Mouse (Mus musculus) cerebellum, postnatal 10 days (tissue): ENCODE results near the gene Nfatc3.
A peak's percentile ranks its signal among the peaks of the same experiment; 100 is the strongest.

Experiments used
- DNase-seq, 2 experiments: peaks; one replicate each; pipeline ENCODE4 v3.0.0; 2021; ENCODE audit warnings: mixed read lengths in 2 of 2

Gene Nfatc3

GRCm38 (mm10) chr8:106127882-106128410 is 69.3 kb downstream of the Nfatc3 start:
- DNase-seq = no peak

GRCm38 (mm10) chr8:106129232-106129930 is 70.7 kb downstream of the Nfatc3 start:
- DNase-seq = no peak

- no peak for DNase-seq
These were observed 71.4 kb downstream of the Nfatc3 start for GRCm38 (mm10) chr8:106129997-106130396.

- DNase-seq = no peak
These were observed 71.9 kb downstream of the Nfatc3 start for GRCm38 (mm10) chr8:106130505-106130904.

GRCm38 (mm10) chr8:106131021-106131420 is 72.4 kb downstream of the Nfatc3 start:
- no peak for DNase-seq

- DNase-seq = no peak
These were observed 73.0 kb downstream of the Nfatc3 start for GRCm38 (mm10) chr8:106131488-106132222.

- no peak for DNase-seq
These were observed 73.7 kb downstream of the Nfatc3 start for GRCm38 (mm10) chr8:106132356-106132755.

GRCm38 (mm10) chr8:106133526-106133925 is 74.9 kb downstream of the Nfatc3 start:
- no peak for DNase-seq

GRCm38 (mm10) chr8:106133946-106134345 is 75.3 kb downstream of the Nfatc3 start:
- no peak for DNase-seq

GRCm38 (mm10) chr8:106134751-106135571 is 76.3 kb downstream of the Nfatc3 start:
- DNase-seq = peak; percentile 53 to 56

- no peak for DNase-seq
These were observed 77.0 kb downstream of the Nfatc3 start for GRCm38 (mm10) chr8:106135672-106136071.

- no peak for DNase-seq
These were observed 77.8 kb downstream of the Nfatc3 start, which contains the start of gene Esrp2 for GRCm38 (mm10) chr8:106136156-106137130. Gene Esrp2 (minus strand): TSS chr8:106136974.

- DNase-seq = no peak
These were observed 78.7 kb downstream of the Nfatc3 start for GRCm38 (mm10) chr8:106137218-106137905.

- DNase-seq = peak; percentile 53 to 54
These were observed 79.4 kb downstream of the Nfatc3 start for GRCm38 (mm10) chr8:106137906-106138477.

GRCm38 (mm10) chr8:106138616-106139015 is 80.0 kb downstream of the Nfatc3 start:
- DNase-seq = no peak

GRCm38 (mm10) chr8:106140191-106140590 is 81.6 kb downstream of the Nfatc3 start:
- DNase-seq = no peak

- peak; percentile 89 to 92 for DNase-seq
These were observed 82.1 kb downstream of the Nfatc3 start for GRCm38 (mm10) chr8:106140769-106141168.

GRCm38 (mm10) chr8:106145331-106145730 is 86.7 kb downstream of the Nfatc3 start:
- DNase-seq = no peak

- no peak for DNase-seq
These were observed 87.4 kb downstream of the Nfatc3 start for GRCm38 (mm10) chr8:106146014-106146413.

- no peak for DNase-seq
These were observed 89.4 kb downstream of the Nfatc3 start for GRCm38 (mm10) chr8:106147868-106148565.
